Mouse (Mus musculus): ENCODE data around the gene Tox3. TPM values are rescaled to one million over a fixed set of nuclear protein-coding genes. Genes with fewer than 3 reads are reported as not detected.

The Tox3 gene
- polyA plus RNA-seq, 1 experiment from 2014 or later: 4.8 TPM

DNA sequence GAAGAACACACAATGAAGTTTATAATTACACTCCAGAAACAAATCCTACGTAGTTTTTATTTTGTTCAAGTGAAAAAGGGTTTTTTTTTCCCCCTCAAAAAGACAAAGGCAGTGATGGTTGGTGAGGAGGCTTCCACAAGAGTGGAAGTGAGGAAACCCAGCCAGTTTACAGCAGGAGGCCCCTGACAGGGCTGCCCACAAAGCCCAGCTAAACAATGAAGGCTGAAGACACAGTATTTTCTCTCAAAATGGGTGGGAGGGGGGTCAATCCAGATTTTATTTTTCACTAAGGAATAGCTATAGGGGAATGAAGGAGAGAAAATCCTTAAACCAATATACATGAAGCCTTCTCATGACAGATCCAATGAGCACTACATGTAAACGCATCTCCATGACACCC lies 5.4 kb upstream of the Tox3 start:
- H3K4me3 ChIP-seq (replicated peaks): no peak overlapping the region
- ATAC-seq (ENCODE audit: insufficient number of reproducible peaks, low FRiP score, low TSS enrichment, low read depth): no peak
- 54% methylated on average over 2 of the region's 2 CpGs for WGBS
- no peak overlapping the region for H3K27ac ChIP-seq (replicated peaks)
- no peaks in the 10 kb centered on the region for H3K36me3 ChIP-seq
- no peak overlapping the region for H3K9ac ChIP-seq
- H3K4me2 ChIP-seq (replicated peaks): no peak overlapping the region
- no peaks in the 10 kb centered on the region for H3K27me3 ChIP-seq
- no peaks in the 10 kb centered on the region for H3K9me3 ChIP-seq (replicated peaks)
- peaks cover 14% of the 10 kb centered on the region for H3K4me1 ChIP-seq

DNA sequence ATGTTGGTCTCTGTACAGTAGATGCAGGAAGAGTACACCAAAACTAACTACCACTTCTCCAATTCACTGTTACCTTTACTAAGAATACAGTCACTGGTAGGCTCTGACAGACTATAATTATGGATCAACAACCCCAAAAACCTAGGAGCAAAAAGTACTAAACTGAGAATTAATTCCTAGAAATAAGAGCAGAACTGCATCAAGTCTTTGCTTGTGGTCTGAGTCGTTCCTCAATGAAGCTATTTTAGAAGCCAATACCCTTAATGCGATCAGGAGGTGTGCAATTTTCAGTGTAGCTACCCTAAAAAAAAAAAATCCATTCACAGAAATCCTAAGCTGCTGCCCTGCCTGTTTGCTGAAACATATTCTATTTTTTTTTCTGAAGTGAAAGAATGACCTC lies 4.8 kb upstream of the Tox3 start:
- ATAC-seq (ENCODE audit: insufficient number of reproducible peaks, low FRiP score, low TSS enrichment, low read depth): no peak
- no peaks in the 10 kb centered on the region for H3K36me3 ChIP-seq
- H3K9me3 ChIP-seq (replicated peaks): no peaks in the 10 kb centered on the region
- H3K27me3 ChIP-seq: no peaks in the 10 kb centered on the region
- no peak overlapping the region for H3K27ac ChIP-seq (replicated peaks)
- no peak overlapping the region for H3K9ac ChIP-seq
- H3K4me3 ChIP-seq (replicated peaks): no peak overlapping the region
- 70% methylated on average over 2 of the region's 2 CpGs for WGBS
- no peak overlapping the region for H3K4me2 ChIP-seq (replicated peaks)
- H3K4me1 ChIP-seq: peaks cover 16% of the 10 kb centered on the region

DNA sequence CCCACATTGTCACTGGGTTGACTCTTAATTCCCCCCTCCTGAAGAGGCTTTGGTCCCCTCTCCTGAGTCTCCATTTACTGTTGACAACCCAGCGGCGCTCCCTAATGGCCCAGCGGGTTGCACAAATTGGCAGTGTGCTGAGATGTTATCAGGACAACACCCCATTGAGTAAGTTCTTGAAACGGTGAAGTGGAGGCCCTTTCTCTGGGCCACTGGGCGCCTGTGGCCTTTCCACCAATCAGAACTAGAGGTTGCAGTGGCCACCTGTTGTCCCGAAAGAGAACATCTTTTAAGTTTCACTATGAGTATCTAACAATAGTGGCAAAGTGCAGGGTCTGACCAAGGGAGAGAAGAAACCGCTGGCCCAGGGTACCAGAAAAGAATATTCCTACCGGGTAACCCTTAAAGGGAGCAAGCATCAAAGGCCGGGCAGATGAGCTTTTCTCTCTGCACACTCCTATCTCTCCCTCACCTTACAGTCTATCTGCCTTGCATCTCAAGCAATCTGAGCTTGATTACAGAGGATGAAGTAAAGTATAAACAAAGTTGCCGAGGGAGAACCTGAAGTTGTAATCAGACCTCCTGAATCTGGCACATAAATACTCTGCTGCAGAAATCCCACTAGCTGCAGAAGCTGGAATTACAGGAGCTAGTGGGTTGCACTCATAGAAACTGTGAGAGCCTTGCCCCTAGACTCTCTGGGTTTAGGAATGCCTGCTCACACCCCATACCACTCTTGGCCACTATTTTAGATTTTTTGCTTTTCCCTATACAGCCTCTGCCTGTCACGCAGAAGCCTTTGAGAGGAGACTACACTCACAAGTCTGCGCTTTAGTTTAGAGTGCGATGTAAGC lies 1.8 kb upstream of the Tox3 start:
- peak; percentile 22; the same call in 1 of the 2 replicates for ATAC-seq (ENCODE audit: insufficient number of reproducible peaks, low FRiP score, low TSS enrichment, low read depth)
- H3K4me1 ChIP-seq: peaks cover 24% of the 10 kb centered on the region
- H3K4me3 ChIP-seq (replicated peaks): no peak overlapping the region
- 26% methylated on average over 13 of the region's 13 CpGs for WGBS
- no peak overlapping the region for H3K4me2 ChIP-seq (replicated peaks)
- no peak overlapping the region for H3K27ac ChIP-seq (replicated peaks)
- H3K27me3 ChIP-seq: peaks cover 4% of the 10 kb centered on the region; the same call in 1 of the 2 replicates
- H3K9me3 ChIP-seq (replicated peaks): no peaks in the 10 kb centered on the region
- no peak overlapping the region for H3K9ac ChIP-seq
- no peaks in the 10 kb centered on the region for H3K36me3 ChIP-seq

DNA sequence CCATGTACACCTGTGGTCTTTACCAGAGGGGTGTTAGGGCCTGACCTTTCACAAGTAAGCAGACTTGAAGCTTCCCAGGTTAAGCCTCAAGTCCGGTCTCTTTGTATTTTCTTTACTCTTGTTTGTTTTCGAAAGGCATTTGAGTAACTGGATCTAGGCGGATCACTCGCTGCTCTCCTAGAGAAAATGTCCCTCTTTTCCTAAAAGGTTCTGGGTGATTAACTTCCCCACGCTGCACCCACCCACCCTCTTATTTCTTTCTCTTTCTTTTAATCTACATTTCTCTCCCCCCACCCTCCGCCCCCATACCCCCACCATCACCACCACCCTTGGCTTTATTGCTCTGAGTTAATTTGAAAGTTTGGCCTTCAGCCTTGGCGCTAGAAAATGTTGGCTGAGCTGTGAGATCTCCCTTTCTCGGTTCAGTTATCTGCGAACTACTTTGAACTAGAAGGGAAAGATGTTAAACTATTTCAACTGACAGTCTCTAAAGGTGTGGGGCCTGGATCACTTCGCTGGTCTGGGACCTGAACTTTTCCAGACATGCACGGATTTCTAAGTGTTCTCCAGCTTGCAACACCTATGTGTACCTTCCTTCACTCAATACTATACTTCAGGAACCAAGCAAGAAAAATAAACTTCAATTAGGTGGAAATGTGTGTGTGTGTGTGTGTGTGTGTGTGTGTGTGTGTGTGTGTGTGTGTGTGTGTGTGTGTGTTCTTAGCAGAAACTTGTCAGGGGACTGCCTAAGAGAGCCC lies 962 bp upstream of the Tox3 start:
- no peaks in the 10 kb centered on the region for H3K36me3 ChIP-seq
- H3K9ac ChIP-seq: no peak overlapping the region
- ATAC-seq (ENCODE audit: insufficient number of reproducible peaks, low FRiP score, low TSS enrichment, low read depth): no peak
- H3K4me1 ChIP-seq: peaks cover 24% of the 10 kb centered on the region
- H3K4me3 ChIP-seq (replicated peaks): peak overlapping the region; percentile 67
- peak overlapping the region; percentile 92 for H3K4me2 ChIP-seq (replicated peaks)
- no peak overlapping the region for H3K27ac ChIP-seq (replicated peaks)
- peaks cover 4% of the 10 kb centered on the region; the same call in 1 of the 2 replicates for H3K27me3 ChIP-seq
- no peaks in the 10 kb centered on the region for H3K9me3 ChIP-seq (replicated peaks)
- 39% methylated on average over 11 of the region's 11 CpGs for WGBS

DNA sequence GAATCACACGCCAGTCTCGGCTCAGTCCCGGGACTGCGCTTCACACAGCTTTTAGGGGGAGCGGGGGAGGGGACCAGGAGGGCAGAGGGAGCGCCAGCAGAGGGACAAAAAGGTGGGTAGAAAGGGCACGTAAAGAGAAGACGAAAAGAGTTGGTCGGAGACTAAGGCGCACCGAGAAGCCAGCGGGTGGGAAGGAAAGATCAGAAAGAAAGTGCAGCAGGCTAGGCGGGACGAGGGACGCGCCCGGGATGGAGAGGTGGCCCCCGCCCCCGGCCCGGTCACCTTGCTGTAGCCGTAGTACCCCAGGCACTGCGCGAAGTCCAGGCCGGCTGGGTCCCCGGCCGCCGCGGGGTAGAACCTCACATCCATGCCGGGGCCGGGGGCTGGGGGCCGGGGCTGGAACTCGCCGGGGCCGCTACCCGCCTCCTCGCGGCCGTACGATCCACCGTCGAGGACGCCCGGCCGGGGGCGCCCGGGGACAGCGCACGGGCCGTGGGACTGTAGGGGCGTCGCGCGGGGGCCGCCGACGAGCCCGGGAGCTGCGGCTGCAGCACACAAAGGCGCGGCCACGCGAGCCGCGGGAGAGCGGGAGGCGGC lies 464 bp downstream of the Tox3 start:
- 0% methylated on average over 43 of the region's 66 CpGs for WGBS
- peak; percentile 60 for ATAC-seq (ENCODE audit: insufficient number of reproducible peaks, low FRiP score, low TSS enrichment, low read depth)

DNA sequence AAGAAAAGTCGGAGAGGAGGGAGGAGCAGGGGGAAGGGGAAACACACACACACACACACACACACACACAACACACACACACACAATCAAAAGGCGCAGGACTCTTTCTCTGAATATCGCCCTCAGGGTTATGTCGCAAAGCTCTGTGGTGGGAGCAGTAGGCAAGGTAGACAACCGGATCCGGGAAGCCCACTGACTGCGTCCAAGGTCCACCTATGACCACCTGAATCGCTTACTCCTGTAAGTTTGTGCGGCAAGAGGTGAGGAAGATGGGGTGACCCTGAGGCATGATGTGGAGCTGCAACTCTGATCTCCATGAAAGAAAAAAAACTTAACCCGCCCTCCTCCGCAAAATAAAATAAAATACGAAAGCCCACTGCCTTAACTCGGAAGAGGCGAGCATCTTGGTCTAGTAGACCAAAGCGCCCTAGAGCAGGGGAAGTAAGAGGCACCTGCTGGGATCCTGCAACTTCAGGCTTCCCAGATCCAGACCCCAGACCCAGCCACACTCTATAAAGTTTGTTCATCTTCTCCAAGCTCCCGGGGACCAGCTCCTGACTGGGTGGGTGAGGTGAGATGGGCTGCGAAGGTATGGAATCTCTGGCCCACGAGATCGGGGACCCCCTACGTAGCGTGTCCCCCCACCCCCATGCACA lies 1.1 kb downstream of the Tox3 start:
- 3% methylated on average over 21 of the region's 21 CpGs for WGBS
- H3K4me1 ChIP-seq: peaks cover 22% of the 10 kb centered on the region
- ATAC-seq (ENCODE audit: insufficient number of reproducible peaks, low FRiP score, low TSS enrichment, low read depth): no peak
- peak overlapping the region; percentile 92 for H3K4me2 ChIP-seq (replicated peaks)
- peak overlapping the region; percentile 59 for H3K9ac ChIP-seq
- peaks cover 4% of the 10 kb centered on the region; the same call in 1 of the 2 replicates for H3K27me3 ChIP-seq
- H3K9me3 ChIP-seq (replicated peaks): no peaks in the 10 kb centered on the region
- no peak overlapping the region for H3K27ac ChIP-seq (replicated peaks)
- peak overlapping the region; percentile 67 for H3K4me3 ChIP-seq (replicated peaks)
- H3K36me3 ChIP-seq: no peaks in the 10 kb centered on the region

More for the DNA sequence above, 464 bp downstream of the Tox3 start:
- Histone ChIP-seq H3K4me3 (replicated peaks) (peak overlapping the region; percentile 67), H3K27me3 (peaks cover 4% of the 10 kb centered on the region; the same call in 1 of the 2 replicates), H3K27ac (replicated peaks) (peak overlapping the region; percentile 66; the same call in 1 of the 2 replicates), H3K9me3 (replicated peaks) (no peaks in the 10 kb centered on the region), H3K4me1 (peaks cover 22% of the 10 kb centered on the region), H3K4me2 (replicated peaks) (peak overlapping the region; percentile 92), H3K9ac (peak overlapping the region; percentile 59), H3K36me3 (no peaks in the 10 kb centered on the region)

DNA sequence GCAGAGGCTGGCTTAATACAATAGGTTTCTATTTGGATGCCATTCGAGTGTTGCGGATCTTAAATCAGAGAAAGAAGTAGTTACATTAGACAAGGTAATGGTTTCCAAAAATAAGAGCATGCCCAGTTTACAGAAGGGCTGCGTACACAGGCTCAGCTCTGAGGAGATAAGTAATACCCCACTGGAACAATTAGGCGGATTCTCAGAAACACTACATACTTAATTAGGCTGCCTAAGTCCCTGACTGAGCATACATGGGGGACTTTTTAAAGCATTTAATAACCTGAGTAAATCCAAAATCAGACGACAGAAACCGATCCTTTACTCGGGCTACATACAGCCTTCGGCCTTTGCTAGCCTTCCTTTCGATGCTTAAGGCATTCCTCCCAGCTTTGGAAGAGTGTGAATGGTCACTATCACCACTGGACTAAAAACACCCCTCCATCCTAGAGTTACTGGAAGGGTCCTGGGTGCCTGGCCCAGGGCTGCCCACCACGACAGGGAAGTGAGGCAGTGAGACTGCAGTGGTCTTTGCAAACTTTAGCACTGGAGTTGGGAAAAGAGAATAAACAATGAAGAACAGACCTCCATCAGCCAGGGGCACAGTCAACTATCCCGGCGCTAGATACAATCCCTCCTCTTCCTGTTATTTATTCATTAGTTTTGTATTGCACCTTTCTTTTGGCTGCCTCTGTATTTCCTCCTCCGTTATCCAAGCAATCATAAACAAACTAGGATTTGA lies 1.8 kb downstream of the Tox3 start:
- peak overlapping the region; percentile 67 for H3K4me3 ChIP-seq (replicated peaks)
- 37% methylated on average over 13 of the region's 13 CpGs for WGBS
- H3K27me3 ChIP-seq: peaks cover 4% of the 10 kb centered on the region; the same call in 1 of the 2 replicates
- H3K9ac ChIP-seq: no peak overlapping the region
- peaks cover 22% of the 10 kb centered on the region for H3K4me1 ChIP-seq
- peak overlapping the region; percentile 92 for H3K4me2 ChIP-seq (replicated peaks)
- no peak for ATAC-seq (ENCODE audit: insufficient number of reproducible peaks, low FRiP score, low TSS enrichment, low read depth)
- no peaks in the 10 kb centered on the region for H3K36me3 ChIP-seq
- no peak overlapping the region for H3K27ac ChIP-seq (replicated peaks)
- H3K9me3 ChIP-seq (replicated peaks): no peaks in the 10 kb centered on the region

DNA sequence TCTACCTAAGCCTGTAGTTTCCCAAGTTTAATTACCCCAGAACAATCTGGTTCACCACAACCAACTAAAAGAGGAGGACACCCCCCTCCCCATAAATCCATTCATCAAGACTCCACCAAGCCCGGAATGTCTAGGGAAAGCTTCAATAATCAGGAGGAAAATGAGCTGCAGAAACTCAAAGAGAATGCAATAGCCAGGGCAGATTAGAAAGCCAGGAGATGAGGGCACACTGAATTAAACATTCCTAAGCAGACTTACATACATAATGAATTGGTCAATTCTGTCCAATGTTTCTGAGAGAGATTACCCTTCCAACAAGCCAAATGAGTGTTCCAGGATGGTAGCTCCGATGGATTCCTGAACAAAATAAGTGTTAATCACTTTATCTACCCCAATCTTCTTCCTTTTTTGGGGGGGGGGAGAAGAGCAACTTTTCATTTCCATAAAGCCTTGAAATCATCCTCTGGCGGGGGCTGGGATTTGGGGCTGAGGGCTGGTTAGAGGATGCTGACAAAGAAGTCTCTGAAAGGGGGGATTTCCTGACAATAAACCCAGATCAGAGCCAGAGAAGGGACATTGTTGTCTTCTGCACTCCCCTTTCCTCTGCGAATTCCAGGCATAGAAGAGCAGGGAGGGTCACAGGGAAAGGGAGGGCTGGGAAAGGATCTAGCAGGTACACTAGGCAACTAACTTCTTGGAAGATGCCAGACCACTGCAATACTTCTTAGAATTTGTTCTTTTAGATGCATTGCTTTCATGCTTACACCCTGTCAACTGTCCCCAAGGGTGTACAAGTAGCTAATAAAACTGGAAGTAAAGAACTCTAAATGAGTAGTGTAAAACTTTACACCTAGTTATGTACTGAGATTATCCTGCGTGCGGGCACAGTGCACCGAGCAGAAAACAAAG lies 17.5 kb downstream of the Tox3 start:
- Histone ChIP-seq H3K9me3 (replicated peaks) (no peaks in the 10 kb centered on the region), H3K4me2 (replicated peaks) (no peak overlapping the region), H3K4me1 (no peaks in the 10 kb centered on the region), H3K36me3 (no peaks in the 10 kb centered on the region), H3K27ac (replicated peaks) (no peak overlapping the region), H3K4me3 (replicated peaks) (no peak overlapping the region), H3K9ac (no peak overlapping the region), H3K27me3 (no peaks in the 10 kb centered on the region)
- WGBS: 79% methylated on average over 7 of the region's 7 CpGs
- no peak for ATAC-seq (ENCODE audit: insufficient number of reproducible peaks, low FRiP score, low TSS enrichment, low read depth)

DNA sequence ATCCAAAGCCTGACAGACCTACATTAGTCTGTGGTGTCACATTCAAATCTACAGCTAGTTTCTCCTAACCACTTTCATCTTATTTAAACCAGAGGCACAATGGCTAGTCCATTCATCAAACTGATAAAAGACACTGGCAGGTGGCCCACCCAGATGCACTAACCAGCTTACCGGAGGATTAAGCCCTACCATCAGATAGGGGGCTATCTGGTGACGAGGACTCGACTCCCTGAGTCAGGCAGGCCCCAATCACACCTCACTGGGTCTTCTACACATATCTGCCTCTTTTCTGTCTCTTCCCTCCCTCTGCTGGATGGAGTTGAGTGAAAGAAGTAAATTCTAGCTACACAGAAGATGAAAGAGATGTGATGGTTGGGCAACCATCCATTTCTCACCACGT lies 24.3 kb downstream of the Tox3 start:
- H3K4me2 ChIP-seq (replicated peaks): no peak overlapping the region
- no peak for ATAC-seq (ENCODE audit: insufficient number of reproducible peaks, low FRiP score, low TSS enrichment, low read depth)
- H3K27me3 ChIP-seq: no peaks in the 10 kb centered on the region
- H3K9me3 ChIP-seq (replicated peaks): no peaks in the 10 kb centered on the region
- no peaks in the 10 kb centered on the region for H3K36me3 ChIP-seq
- 53% methylated on average over 4 of the region's 4 CpGs for WGBS
- no peaks in the 10 kb centered on the region for H3K4me1 ChIP-seq
- no peak overlapping the region for H3K4me3 ChIP-seq (replicated peaks)
- H3K27ac ChIP-seq (replicated peaks): no peak overlapping the region
- H3K9ac ChIP-seq: no peak overlapping the region

All from embryonic facial prominence, embryonic 15.5 days (tissue).